Mouse (Mus musculus) neural tube, embryonic 15.5 days (tissue): ENCODE measurements at regions not wholly inside any gene's neighbourhood (a gene's known extent, or its start where the extent isn't known, plus 50 kb on each side); places are given as distances from the start of the nearest gene placed in this dataset.
"Not testable (repeated sequence)": the region's sequence is repeated elsewhere in the genome, so short reads cannot be mapped to it uniquely, and the experiment has no call there.

Experiments
- ATAC-seq: fragments of 200-750 bp; cut with Nextera tagmentation; 2 replicates; pipeline ENCODE4 v1.8.0; 2017; ENCODE audit warnings: mild to moderate bottlenecking, moderate TSS enrichment, moderate library complexity; ENCODE audit not compliant: low FRiP score
- H3K27ac ChIP-seq: fragments of 300-500 bp; sonication (generic); replicated peaks from 2 replicates; pipeline ENCODE4 v1.5.1; 2015; ENCODE audit warnings: mild to moderate bottlenecking, inconsistent platforms
- H3K27me3 ChIP-seq: fragments of 300-500 bp; sonication (generic); replicated peaks from 2 replicates; pipeline ENCODE4 v1.6.1; 2015; ENCODE audit warnings: inconsistent platforms
- H3K36me3 ChIP-seq: fragments of 300-500 bp; sonication (generic); 2 replicates; pipeline ENCODE4 v1.6.1; 2015; ENCODE audit warnings: inconsistent platforms
- H3K4me1 ChIP-seq: fragments of 300-500 bp; sonication (generic); 2 replicates; pipeline ENCODE4 v1.6.1; 2015; ENCODE audit warnings: inconsistent platforms
- H3K4me2 ChIP-seq: fragments of 300-500 bp; sonication (generic); 2 replicates; pipeline ENCODE4 v1.6.1; 2015; ENCODE audit warnings: inconsistent platforms, mild to moderate bottlenecking, moderate library complexity
- H3K4me3 ChIP-seq: fragments of 300-500 bp; sonication (generic); replicated peaks from 2 replicates; pipeline ENCODE4 v1.5.1; 2015; ENCODE audit warnings: mild to moderate bottlenecking, inconsistent platforms
- H3K9ac ChIP-seq: fragments of 300-500 bp; sonication (generic); replicated peaks from 2 replicates; pipeline ENCODE4 v1.6.1; 2015; ENCODE audit warnings: mild to moderate bottlenecking, inconsistent platforms
- H3K9me3 ChIP-seq: fragments of 300-500 bp; sonication (generic); replicated peaks from 2 replicates; pipeline ENCODE4 v1.6.1; 2016; ENCODE audit warnings: inconsistent platforms
- WGBS: fragments of 180-500 bp; shearing (Covaris S2); methylation state at CpG from one replicate; pipeline ENCODE4 v1.1.7; 2015; ENCODE audit warnings: mixed read lengths; 5-methylcytosine and 5-hydroxymethylcytosine counted together

DNA sequence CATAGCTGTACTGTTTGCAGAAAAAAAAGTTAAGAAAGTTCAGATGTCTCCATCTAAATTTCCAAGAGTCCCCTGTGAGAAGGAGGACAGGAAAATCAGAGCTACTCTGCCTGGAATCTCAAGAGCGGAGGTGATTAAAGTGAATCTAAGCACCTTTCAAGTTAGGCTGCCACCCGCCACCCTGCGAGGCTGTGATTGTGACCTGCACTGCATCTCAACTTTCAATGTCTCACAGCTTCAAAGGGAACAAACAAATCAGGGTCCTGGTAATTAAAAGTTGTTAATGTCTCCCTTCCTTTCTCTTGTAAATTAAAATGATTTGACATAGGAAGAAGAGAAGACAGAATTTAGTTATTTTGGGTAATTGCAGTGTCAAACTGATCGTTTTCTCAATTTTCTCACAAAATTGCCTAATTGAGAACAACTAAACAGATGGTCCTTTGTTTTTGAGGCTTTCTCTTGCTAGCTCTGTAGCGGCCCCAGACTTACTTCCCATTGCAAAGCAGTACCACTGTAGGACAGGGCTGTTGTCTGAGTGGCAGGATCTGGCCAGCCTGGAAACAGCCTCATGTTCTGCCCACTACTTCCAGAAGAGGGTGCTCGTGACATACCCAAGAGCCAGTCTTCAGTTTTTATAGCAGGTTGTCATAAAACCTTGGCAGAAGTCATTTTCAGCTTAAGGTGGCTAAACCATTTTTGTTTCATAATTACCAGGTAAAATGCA is 187.9 kb upstream of the Pfkp start:
- Histone ChIP-seq H3K4me3 (no peak overlapping the region), H3K9ac (no peak overlapping the region), H3K27ac (no peak overlapping the region), H3K4me1 (no peaks in the 10 kb centered on the region), H3K9me3 (no peaks in the 10 kb centered on the region), H3K36me3 (no peaks in the 10 kb centered on the region), H3K27me3 (no peaks in the 10 kb centered on the region), H3K4me2 (no peak overlapping the region)
- 33% methylated on average over 6 of the region's 6 CpGs for WGBS
- peak; percentile 92; the same call in 1 of the 2 replicates for ATAC-seq

- H3K9ac ChIP-seq, result no peak overlapping the region
- no peak overlapping the region for H3K4me3 ChIP-seq
- no peak overlapping the region for H3K27ac ChIP-seq
- no peaks in the 10 kb centered on the region for H3K9me3 ChIP-seq
- WGBS, result 38% methylated on average over 1 of the region's 1 CpGs
- no peak for ATAC-seq
- H3K36me3 ChIP-seq, result no peaks in the 10 kb centered on the region
- H3K27me3 ChIP-seq, result no peaks in the 10 kb centered on the region
- no peak overlapping the region for H3K4me2 ChIP-seq
- H3K4me1 ChIP-seq, result no peaks in the 10 kb centered on the region; the same call in 1 of the 2 replicates
These were observed 181.3 kb upstream of the Pfkp start for GRCm38 (mm10) chr13:6829882-6830281.

DNA sequence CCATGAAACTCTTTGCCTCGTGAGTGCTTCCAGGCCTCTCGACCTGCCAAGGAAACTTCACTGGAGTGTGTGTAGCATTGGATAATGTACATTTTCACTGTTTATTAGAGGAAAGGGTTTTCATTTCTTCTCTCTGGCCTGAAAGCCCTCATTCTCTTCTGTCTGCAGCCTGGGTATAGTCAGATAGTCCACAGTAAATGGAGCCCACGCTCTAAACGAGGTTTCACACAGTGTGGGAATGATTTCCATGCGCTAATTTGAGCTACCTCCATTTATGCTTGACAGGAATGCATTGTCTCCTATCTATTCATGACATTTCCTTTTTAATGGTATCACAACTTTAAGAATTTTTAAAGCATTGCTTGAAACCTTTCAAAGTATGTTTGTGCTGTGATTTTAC is 180.8 kb upstream of the Pfkp start:
- Histone ChIP-seq H3K4me3 (no peak overlapping the region), H3K36me3 (no peaks in the 10 kb centered on the region), H3K4me1 (no peaks in the 10 kb centered on the region; the same call in 1 of the 2 replicates), H3K27ac (no peak overlapping the region), H3K4me2 (no peak overlapping the region), H3K9ac (no peak overlapping the region), H3K9me3 (no peaks in the 10 kb centered on the region), H3K27me3 (no peaks in the 10 kb centered on the region)
- WGBS, result 70% methylated on average over 5 of the region's 5 CpGs
- no peak for ATAC-seq

GRCm38 (mm10) chr13:6828601-6829330 is 180.2 kb upstream of the Pfkp start:
- not testable (repeated sequence) for H3K4me1 ChIP-seq, H3K4me3 ChIP-seq, ATAC-seq, H3K27me3 ChIP-seq, H3K27ac ChIP-seq, H3K9me3 ChIP-seq, H3K9ac ChIP-seq, H3K4me2 ChIP-seq, H3K36me3 ChIP-seq
- WGBS, result 81% methylated on average over 8 of the region's 8 CpGs

- no peak overlapping the region for H3K4me3 ChIP-seq
- no peak overlapping the region for H3K27ac ChIP-seq
- no peaks in the 10 kb centered on the region for H3K36me3 ChIP-seq
- ATAC-seq, result no peak
- H3K9ac ChIP-seq, result no peak overlapping the region
- no peaks in the 10 kb centered on the region for H3K4me1 ChIP-seq
- 44% methylated on average over 5 of the region's 5 CpGs for WGBS
- no peak overlapping the region for H3K4me2 ChIP-seq
- H3K9me3 ChIP-seq, result no peaks in the 10 kb centered on the region
- no peaks in the 10 kb centered on the region for H3K27me3 ChIP-seq
These were observed 153.9 kb upstream of the Pfkp start for GRCm38 (mm10) chr13:6802243-6803157.

DNA sequence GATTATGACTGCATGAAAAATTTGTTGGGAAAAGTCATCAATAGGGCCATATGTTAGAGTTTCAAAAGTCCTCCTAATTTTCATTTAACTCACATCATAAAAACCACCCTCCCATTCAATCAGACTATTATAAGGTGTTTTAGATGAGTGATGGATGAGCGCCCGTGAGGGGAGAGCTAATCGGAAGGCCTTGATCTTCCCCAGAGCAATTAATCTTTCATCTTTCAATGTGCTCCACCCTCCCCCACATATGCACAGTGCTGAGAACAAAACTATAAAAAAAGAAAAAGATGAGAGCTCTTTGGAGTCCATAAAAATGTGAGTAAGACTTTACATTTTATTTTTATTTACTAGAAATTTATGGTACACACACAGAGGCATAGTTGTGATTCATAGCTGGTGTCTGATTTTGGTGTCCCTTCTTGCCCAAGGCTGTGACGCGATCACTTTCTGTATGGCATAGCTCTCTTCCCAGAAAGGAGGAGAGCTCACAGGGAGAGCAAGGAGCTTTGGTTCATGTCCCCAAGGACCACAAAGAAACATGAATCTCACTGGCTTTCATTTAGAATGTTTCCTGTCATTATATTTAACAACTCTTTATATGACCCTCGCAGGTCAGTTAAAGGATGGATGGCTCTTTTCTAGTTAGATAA is 119.5 kb upstream of the Pfkp start:
- Histone ChIP-seq H3K4me3 (no peak overlapping the region), H3K4me1 (no peaks in the 10 kb centered on the region), H3K36me3 (no peaks in the 10 kb centered on the region), H3K9me3 (no peaks in the 10 kb centered on the region), H3K4me2 (no peak overlapping the region), H3K27ac (no peak overlapping the region), H3K27me3 (no peaks in the 10 kb centered on the region), H3K9ac (no peak overlapping the region)
- WGBS, result 49% methylated on average over 6 of the region's 6 CpGs
- 0 out of 2 replicates have a peak, but pooled peaks have one; percentile 31 for ATAC-seq

DNA sequence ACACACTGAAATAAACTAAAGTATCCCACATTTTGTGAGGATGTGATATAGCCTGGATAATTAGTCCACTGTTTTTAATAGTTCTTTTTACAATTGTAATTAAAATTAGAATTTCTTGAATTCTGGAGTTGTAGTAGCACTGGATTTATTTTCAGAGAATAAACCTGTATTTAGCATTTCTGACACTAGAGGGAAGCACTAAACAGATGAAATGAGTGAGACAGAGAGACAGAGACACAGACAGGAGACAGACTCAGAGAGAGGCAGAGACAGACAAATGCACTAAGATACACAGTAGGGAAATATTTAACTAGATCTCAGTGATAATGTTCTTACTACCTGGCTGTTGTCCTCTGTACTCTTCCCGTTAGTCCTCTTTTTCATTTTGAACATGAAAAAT is 108.6 kb upstream of the Pfkp start:
- Histone ChIP-seq H3K4me1 (no peaks in the 10 kb centered on the region), H3K9ac (no peak overlapping the region), H3K4me3 (no peak overlapping the region), H3K36me3 (no peaks in the 10 kb centered on the region), H3K27me3 (no peaks in the 10 kb centered on the region), H3K9me3 (no peaks in the 10 kb centered on the region), H3K4me2 (no peak overlapping the region), H3K27ac (no peak overlapping the region)
- 94% methylated on average over 1 of the region's 1 CpGs for WGBS
- no peak for ATAC-seq

- Histone ChIP-seq H3K9ac (no peak overlapping the region), H3K27ac (no peak overlapping the region), H3K27me3 (no peaks in the 10 kb centered on the region), H3K4me2 (no peak overlapping the region), H3K36me3 (no peaks in the 10 kb centered on the region), H3K4me3 (no peak overlapping the region), H3K4me1 (no peaks in the 10 kb centered on the region), H3K9me3 (no peaks in the 10 kb centered on the region)
- no peak for ATAC-seq
- WGBS, result 84% methylated on average over 5 of the region's 5 CpGs
These were observed 103.0 kb upstream of the Pfkp start for GRCm38 (mm10) chr13:6751599-6751998.

GRCm38 (mm10) chr13:6751149-6751548 is 102.6 kb upstream of the Pfkp start:
- 66% methylated on average over 1 of the region's 1 CpGs for WGBS

DNA sequence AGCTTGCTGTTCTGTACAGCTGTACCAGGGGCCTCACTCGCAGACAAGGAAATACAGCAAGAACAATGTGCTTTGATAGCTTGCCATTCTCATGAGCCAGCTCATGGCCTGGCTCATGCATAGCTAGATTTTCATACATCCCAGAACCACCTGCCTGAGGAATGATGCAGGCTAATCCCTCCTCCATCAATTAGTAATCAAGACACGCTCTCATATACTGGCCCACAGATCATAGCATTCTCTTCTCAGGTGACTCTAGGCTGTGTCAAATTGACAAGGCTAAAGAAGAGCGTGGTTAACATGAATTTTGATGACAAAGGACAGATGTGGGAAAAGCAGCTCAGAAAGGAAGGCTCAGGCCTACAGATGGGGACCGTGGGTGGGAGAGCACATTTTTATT is 93.3 kb upstream of the Pfkp start:
- no peaks in the 10 kb centered on the region for H3K36me3 ChIP-seq
- no peaks in the 10 kb centered on the region for H3K4me1 ChIP-seq
- no peaks in the 10 kb centered on the region for H3K9me3 ChIP-seq
- no peak overlapping the region for H3K27ac ChIP-seq
- H3K4me2 ChIP-seq, result no peak overlapping the region
- H3K4me3 ChIP-seq, result no peak overlapping the region
- no peaks in the 10 kb centered on the region for H3K27me3 ChIP-seq
- WGBS, result 86% methylated on average over 4 of the region's 4 CpGs
- ATAC-seq, result no peak
- H3K9ac ChIP-seq, result no peak overlapping the region

More at GRCm38 (mm10) chr13:6751149-6751548, 102.6 kb upstream of the Pfkp start:
- Histone ChIP-seq H3K27ac (no peak overlapping the region), H3K4me3 (no peak overlapping the region), H3K9me3 (no peaks in the 10 kb centered on the region), H3K36me3 (no peaks in the 10 kb centered on the region), H3K4me2 (no peak overlapping the region), H3K9ac (no peak overlapping the region), H3K27me3 (no peaks in the 10 kb centered on the region), H3K4me1 (no peaks in the 10 kb centered on the region)
- no peak for ATAC-seq

GRCm38 (mm10) chr13:6736984-6737566 is 88.5 kb upstream of the Pfkp start:
- Histone ChIP-seq H3K9ac (no peak overlapping the region), H3K27ac (no peak overlapping the region), H3K4me2 (no peak overlapping the region), H3K36me3 (no peaks in the 10 kb centered on the region), H3K4me3 (no peak overlapping the region), H3K9me3 (no peaks in the 10 kb centered on the region), H3K4me1 (no peaks in the 10 kb centered on the region), H3K27me3 (no peaks in the 10 kb centered on the region)
- WGBS, result 71% methylated on average over 6 of the region's 6 CpGs
- no peak for ATAC-seq
